Mouse (Mus musculus) hindbrain, embryonic 15.5 days (tissue): ENCODE data around the gene Gpr137. TPM values are rescaled to one million over a fixed set of nuclear protein-coding genes. Genes with fewer than 3 reads are reported as not detected.

Experiments
- ATAC-seq: fragments of 200-750 bp; cut with Nextera tagmentation; 2 replicates; pipeline ENCODE4 v1.8.0; 2017; ENCODE audit warnings: low read depth, moderate number of reproducible peaks, moderate TSS enrichment; ENCODE audit not compliant: low FRiP score
- H3K27ac ChIP-seq: fragments of 300-500 bp; sonication (generic); replicated peaks from 2 replicates; pipeline ENCODE4 v1.5.1; 2015; ENCODE audit warnings: mild to moderate bottlenecking, inconsistent platforms
- H3K27me3 ChIP-seq: fragments of 300-500 bp; sonication (generic); 2 replicates; pipeline ENCODE4 v1.6.1; 2015; ENCODE audit warnings: control low read depth, inconsistent platforms
- H3K36me3 ChIP-seq: fragments of 300-500 bp; sonication (generic); 2 replicates; pipeline ENCODE4 v1.6.1; 2015; ENCODE audit warnings: control low read depth, inconsistent platforms
- H3K4me1 ChIP-seq: fragments of 300-500 bp; sonication (generic); replicated peaks from 2 replicates; pipeline ENCODE4 v1.6.1; 2015; ENCODE audit warnings: control low read depth, inconsistent platforms
- H3K4me2 ChIP-seq: fragments of 300-500 bp; sonication (generic); 2 replicates; pipeline ENCODE4 v1.6.1; 2015; ENCODE audit warnings: moderate library complexity, mild to moderate bottlenecking, inconsistent platforms
- H3K4me3 ChIP-seq: fragments of 300-500 bp; sonication (generic); 2 replicates; pipeline ENCODE4 v1.5.1; 2015; ENCODE audit warnings: mild to moderate bottlenecking, inconsistent platforms
- H3K9ac ChIP-seq: fragments of 300-500 bp; sonication (generic); 2 replicates; pipeline ENCODE4 v1.6.1; 2015; ENCODE audit warnings: inconsistent platforms
- H3K9me3 ChIP-seq: fragments of 300-500 bp; sonication (generic); 2 replicates; pipeline ENCODE4 v1.6.1; 2016; ENCODE audit warnings: control low read depth, inconsistent platforms
- WGBS: fragments of 180-500 bp; shearing (Covaris S2); methylation state at CpG from one replicate; pipeline ENCODE4 v1.1.7; 2015; 5-methylcytosine and 5-hydroxymethylcytosine counted together
- polyA plus RNA-seq: library from polyadenylated mRNA; unstranded; fragments of >200 nt; fragmentation: Nextera tagmentation; extraction: Ambion mirVana; gene quantifications from 2 replicates; pipeline ENCODE4 v1.2.1, GENCODE M21; 2015

The Gpr137 gene
- polyA plus RNA-seq, 1 experiment from 2014 or later, result 79.2 TPM

- Histone ChIP-seq H3K27ac (peak overlapping the region; percentile 95), H3K4me2 (peak overlapping the region; percentile 79), H3K36me3 (no peaks in the 10 kb centered on the region), H3K9ac (peak overlapping the region; percentile 48), H3K4me1 (peaks cover 27% of the 10 kb centered on the region), H3K9me3 (no peaks in the 10 kb centered on the region), H3K4me3 (peak overlapping the region; percentile 61), H3K27me3 (no peaks in the 10 kb centered on the region)
- 43% methylated on average over 5 of the region's 5 CpGs for WGBS
- ATAC-seq, result no peak
Measured at GRCm38 (mm10) chr19:6949951-6950350, 7.7 kb upstream of the Gpr137 start.

DNA sequence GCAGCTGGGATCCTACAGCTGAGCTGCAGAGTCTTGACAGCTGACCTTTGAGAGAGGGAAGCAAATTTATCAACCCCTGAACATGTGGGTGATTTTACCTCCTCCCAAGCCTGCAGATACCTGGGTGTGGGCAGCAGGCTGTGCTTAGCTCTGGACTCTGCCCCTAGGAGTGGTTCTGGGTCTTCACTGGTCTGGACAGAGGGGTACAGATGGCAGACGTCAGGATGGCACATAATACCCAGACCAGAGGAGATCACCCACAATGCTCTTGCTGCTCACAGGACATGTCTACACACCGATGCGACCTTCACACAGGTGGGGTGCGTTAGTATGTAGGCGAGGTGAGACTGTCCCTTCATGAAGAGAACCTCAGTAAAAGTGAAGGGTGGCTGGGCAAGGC lies 7.3 kb upstream of the Gpr137 start:
- 88% methylated on average over 5 of the region's 5 CpGs for WGBS
- H3K27ac ChIP-seq, result no peak overlapping the region
- no peaks in the 10 kb centered on the region for H3K27me3 ChIP-seq
- H3K9ac ChIP-seq, result no peak overlapping the region
- no peak for ATAC-seq
- no peaks in the 10 kb centered on the region for H3K36me3 ChIP-seq
- no peak overlapping the region for H3K4me3 ChIP-seq
- H3K4me1 ChIP-seq, result peaks cover 27% of the 10 kb centered on the region
- no peaks in the 10 kb centered on the region for H3K9me3 ChIP-seq
- no peak overlapping the region for H3K4me2 ChIP-seq

GRCm38 (mm10) chr19:6948186-6948585 lies 5.9 kb upstream of the Gpr137 start:
- Histone ChIP-seq H3K27me3 (no peaks in the 10 kb centered on the region), H3K4me2 (no peak overlapping the region), H3K4me3 (no peak overlapping the region), H3K27ac (no peak overlapping the region), H3K4me1 (peaks cover 31% of the 10 kb centered on the region), H3K9me3 (no peaks in the 10 kb centered on the region), H3K9ac (no peak overlapping the region), H3K36me3 (no peaks in the 10 kb centered on the region)
- no peak for ATAC-seq
- WGBS, result 71% methylated on average over 4 of the region's 4 CpGs

DNA sequence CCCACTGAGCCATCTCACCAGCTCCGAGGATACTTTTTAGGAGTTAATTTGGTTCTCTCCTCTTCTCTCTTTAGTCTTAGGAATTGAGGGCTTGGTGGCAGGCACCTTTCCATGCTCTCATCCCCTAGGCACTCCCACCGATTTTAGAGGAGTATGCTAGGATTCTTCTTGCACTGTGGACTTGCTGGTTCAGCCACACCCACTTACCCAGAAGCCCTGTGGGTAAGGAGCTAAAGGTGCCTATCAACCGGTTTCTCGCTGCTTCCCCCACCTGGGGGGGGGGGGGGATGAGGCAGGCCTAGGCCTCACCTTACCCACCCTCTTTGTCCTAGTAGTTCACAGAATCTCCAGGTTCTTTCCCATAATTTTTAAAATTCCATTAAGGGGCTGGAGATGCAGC lies 5.5 kb upstream of the Gpr137 start:
- H3K27ac ChIP-seq, result no peak overlapping the region
- H3K27me3 ChIP-seq, result no peaks in the 10 kb centered on the region
- no peaks in the 10 kb centered on the region for H3K36me3 ChIP-seq
- no peak overlapping the region for H3K4me3 ChIP-seq
- no peak for ATAC-seq
- H3K9me3 ChIP-seq, result no peaks in the 10 kb centered on the region
- no peak overlapping the region for H3K4me2 ChIP-seq
- H3K4me1 ChIP-seq, result peaks cover 31% of the 10 kb centered on the region
- WGBS, result 59% methylated on average over 4 of the region's 4 CpGs
- H3K9ac ChIP-seq, result no peak overlapping the region

DNA sequence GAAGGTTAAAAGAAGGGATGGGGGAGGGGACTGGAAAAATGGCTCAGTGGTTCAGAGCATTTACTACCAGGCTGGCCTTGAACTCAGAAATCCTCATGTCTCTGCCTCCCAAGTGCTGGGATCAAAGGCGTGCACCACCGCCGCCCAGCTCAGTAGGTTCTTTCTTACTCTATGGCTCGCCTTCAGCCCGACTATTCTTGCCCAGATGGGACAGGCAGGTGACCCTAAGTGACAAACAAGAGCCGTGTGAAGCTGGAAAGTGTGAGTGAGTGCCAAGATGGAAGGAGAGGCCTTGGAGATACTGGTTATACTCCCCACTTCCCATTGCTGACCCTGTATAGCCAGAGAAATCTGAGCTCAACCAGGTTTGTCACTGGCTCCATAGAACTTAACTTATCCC lies 1.4 kb upstream of the Gpr137 start:
- no peak overlapping the region for H3K27ac ChIP-seq
- no peak overlapping the region for H3K9ac ChIP-seq
- no peak overlapping the region for H3K4me3 ChIP-seq
- H3K4me1 ChIP-seq, result peaks cover 38% of the 10 kb centered on the region
- peak overlapping the region; percentile 17; the same call in 1 of the 2 replicates for H3K4me2 ChIP-seq
- H3K9me3 ChIP-seq, result no peaks in the 10 kb centered on the region
- ATAC-seq, result no peak
- H3K27me3 ChIP-seq, result no peaks in the 10 kb centered on the region
- WGBS, result 94% methylated on average over 6 of the region's 6 CpGs
- H3K36me3 ChIP-seq, result no peaks in the 10 kb centered on the region

GRCm38 (mm10) chr19:6942764-6943163 lies 484 bp upstream of the Gpr137 start:
- 29% methylated on average over 5 of the region's 5 CpGs for WGBS
- ATAC-seq, result peak; percentile 4; the same call in 1 of the 2 replicates
- H3K4me2 ChIP-seq, result peak overlapping the region; percentile 98

DNA sequence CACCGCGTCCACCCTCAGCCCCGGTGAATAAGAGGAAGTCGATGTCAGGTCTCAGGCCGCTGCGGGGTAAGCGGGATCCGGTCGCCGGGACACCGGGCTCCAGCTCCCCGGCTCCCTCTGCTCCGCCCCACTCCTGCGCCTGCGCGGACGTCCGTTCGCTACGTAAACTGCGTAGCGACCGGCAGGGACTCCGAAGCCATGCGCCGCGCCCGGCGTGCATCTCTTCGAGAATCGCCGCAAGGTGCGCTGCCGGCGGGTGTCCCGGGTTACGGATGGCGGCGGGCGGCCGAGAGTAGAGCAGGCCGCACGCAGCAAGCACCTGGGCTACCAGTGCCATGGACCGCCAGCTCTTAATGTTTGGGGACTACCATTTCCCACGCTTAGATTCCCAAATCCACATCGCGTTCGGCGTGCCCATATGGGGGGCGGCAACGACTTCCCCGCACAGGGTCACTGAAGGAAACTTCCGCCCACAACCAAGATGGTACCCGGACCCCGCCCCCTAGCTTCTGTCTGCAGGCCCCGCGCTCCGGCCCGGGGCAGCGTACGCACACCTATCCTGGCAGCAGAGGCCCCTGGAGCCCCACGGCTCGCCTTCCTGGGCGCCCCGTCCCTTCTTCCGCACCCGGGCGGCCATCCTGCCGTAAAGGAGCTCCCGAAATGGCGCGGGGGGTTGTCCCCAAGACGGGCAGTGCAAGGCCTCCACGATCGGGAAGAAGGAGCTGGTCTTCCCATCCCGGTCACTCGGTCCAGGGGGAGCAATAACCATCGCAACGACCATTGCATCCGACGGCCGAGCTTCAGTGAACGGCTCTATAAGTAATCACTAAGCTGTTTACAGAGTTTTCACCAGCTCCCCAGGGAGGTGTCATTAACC lies 670 bp downstream of the Gpr137 start, which contains the start of gene Bad:
Bad (plus strand) TSS at position 490 of the 877 bp plus-strand sequence.
- Histone ChIP-seq H3K36me3 (no peaks in the 10 kb centered on the region), H3K9ac (peak within 1 kb of the TSS; percentile 94), H3K9me3 (no peaks in the 10 kb centered on the region), H3K4me3 (peak within 1 kb of the TSS; percentile 94), H3K4me2 (peak within 1 kb of the TSS; percentile 98), H3K27me3 (0 out of 2 replicates have a peak, but pooled peaks cover 8% of the 10 kb centered on the region), H3K4me1 (peaks cover 50% of the 10 kb centered on the region), H3K27ac (peak within 1 kb of the TSS; percentile 97)
- under 1% methylated on average over 83 of the region's 83 CpGs for WGBS
- peak; percentile 82 for ATAC-seq

More at GRCm38 (mm10) chr19:6942764-6943163, 484 bp upstream of the Gpr137 start:
- Histone ChIP-seq H3K27ac (peak overlapping the region; percentile 97), H3K9ac (peak overlapping the region; percentile 94), H3K4me3 (peak overlapping the region; percentile 94), H3K27me3 (no peaks in the 10 kb centered on the region), H3K9me3 (no peaks in the 10 kb centered on the region), H3K36me3 (no peaks in the 10 kb centered on the region), H3K4me1 (peaks cover 48% of the 10 kb centered on the region)

- Histone ChIP-seq H3K36me3 (no peaks in the 10 kb centered on the region), H3K4me1 (peaks cover 50% of the 10 kb centered on the region), H3K27ac (peak overlapping the region; percentile 97), H3K9me3 (no peaks in the 10 kb centered on the region), H3K27me3 (peaks cover 16% of the 10 kb centered on the region; the same call in 1 of the 2 replicates), H3K4me2 (peak overlapping the region; percentile 98), H3K4me3 (peak overlapping the region; percentile 94), H3K9ac (peak overlapping the region; percentile 94)
- WGBS, result 18% methylated on average over 29 of the region's 29 CpGs
- peak; percentile 5 for ATAC-seq
Measured at GRCm38 (mm10) chr19:6940396-6941351, 1.6 kb downstream of the Gpr137 start.

- H3K9me3 ChIP-seq, result no peaks in the 10 kb centered on the region
Measured at GRCm38 (mm10) chr19:6939106-6940002, 2.9 kb downstream of the Gpr137 start.

DNA sequence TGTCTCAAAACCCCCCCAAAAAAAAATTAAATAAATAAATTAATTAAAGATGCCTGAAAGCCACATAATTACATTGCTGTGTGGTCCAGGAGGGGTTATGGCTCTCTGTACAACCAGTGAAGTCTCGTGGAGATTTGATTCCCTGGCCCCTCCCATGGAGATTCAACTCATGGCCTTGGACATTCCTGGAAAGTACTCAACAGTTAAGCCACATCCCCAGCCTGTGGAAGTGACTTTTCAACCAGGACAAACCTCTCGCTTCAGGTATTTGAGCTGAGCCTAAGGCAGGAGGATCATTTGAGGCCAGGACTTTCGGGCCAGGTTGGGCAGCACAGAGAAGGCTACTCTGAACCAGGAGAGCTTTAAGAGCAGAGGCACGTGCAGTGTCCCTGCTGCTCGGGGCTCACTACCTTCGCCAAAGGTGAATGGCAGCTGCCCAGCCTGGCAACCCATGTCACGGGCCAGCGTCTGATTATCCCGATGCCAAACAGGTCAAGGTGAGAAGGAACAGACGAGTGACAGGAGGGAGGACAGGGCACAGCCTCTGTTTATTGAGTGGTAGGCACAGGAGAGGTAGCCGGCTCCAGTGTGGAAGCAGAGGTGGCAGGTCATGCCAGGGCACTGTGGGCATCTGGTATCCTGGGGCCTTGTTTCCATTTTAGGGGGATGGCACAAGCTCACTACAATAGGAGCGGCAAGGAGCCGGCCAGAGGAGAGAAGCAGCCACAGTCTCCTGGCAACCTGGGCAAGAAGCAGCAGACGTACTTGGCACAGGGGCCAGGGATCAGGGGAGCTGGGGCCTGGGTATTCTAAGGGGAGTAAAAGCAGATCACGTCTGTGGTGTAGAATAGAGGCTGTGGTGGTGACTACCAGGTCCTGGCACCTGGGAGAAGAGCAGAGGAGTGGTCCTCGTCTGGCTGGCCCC lies 4.5 kb downstream of the Gpr137 start:
- Histone ChIP-seq H3K36me3 (no peaks in the 10 kb centered on the region), H3K4me1 (peaks cover 57% of the 10 kb centered on the region), H3K27ac (no peak overlapping the region), H3K4me3 (no peak overlapping the region), H3K4me2 (peak overlapping the region; percentile 11), H3K9me3 (no peaks in the 10 kb centered on the region), H3K27me3 (peaks cover 35% of the 10 kb centered on the region), H3K9ac (no peak overlapping the region)
- ATAC-seq, result no peak
- 68% methylated on average over 16 of the region's 16 CpGs for WGBS

More at GRCm38 (mm10) chr19:6939106-6940002, 2.9 kb downstream of the Gpr137 start:
- 89% methylated on average over 20 of the region's 20 CpGs for WGBS
- ATAC-seq, result no peak
- H3K27ac ChIP-seq, result no peak overlapping the region
- peak overlapping the region; percentile 94 for H3K4me3 ChIP-seq
- H3K27me3 ChIP-seq, result peaks cover 26% of the 10 kb centered on the region; the same call in 1 of the 2 replicates
- no peaks in the 10 kb centered on the region for H3K36me3 ChIP-seq
- H3K4me2 ChIP-seq, result peak overlapping the region; percentile 98
- peak overlapping the region; percentile 94 for H3K9ac ChIP-seq
- peaks cover 53% of the 10 kb centered on the region for H3K4me1 ChIP-seq
